Mouse (Mus musculus): ENCODE results near the gene Trp53.
"Not testable (repeated sequence)": the region's sequence is repeated elsewhere in the genome, so short reads cannot be mapped to it uniquely, and the experiment has no call there.

The Trp53 gene

DNA sequence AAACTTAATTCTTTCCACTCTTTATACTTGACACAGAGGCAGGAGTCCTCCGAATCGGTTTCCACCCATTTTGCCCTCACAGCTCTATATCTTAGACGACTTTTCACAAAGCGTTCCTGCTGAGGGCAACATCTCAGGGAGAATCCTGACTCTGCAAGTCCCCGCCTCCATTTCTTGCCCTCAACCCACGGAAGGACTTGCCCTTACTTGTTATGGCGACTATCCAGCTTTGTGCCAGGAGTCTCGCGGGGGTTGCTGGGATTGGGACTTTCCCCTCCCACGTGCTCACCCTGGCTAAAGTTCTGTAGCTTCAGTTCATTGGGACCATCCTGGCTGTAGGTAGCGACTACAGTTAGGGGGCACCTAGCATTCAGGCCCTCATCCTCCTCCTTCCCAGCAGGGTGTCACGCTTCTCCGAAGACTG, at the start of gene Trp53, which contains the start of gene Wrap53:
TSS of gene Trp53 (plus strand) at position 269 of the 424 bp plus-strand sequence.
TSS of gene Wrap53 (minus strand) at position 165 of the 424 bp plus-strand sequence.
- peak; percentile 95 for DNase-seq (ENCODE audit: extremely low read depth, low read depth)

DNA sequence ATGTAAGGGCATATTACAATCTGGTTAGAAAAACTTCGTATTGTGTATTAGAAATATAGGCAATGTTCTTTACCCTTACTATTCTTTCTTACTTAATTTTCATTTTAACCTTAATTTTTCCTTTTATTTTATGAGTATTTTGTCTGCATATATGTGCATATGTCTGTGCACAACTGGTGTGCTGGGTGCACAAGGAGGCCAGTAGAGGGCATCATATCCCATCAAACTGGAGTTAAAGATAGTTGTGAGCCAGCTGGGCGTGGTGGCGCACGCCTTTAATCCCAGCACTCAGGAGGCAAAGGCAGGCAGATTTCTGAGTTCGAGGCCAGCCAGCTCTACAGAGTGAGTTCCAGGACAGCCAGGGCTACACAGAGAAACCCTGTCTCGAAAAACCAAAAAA, 49.4 kb upstream of the Trp53 start:
- DNase-seq (ENCODE audit: extremely low read depth, low read depth) = peak; percentile 36

GRCm38 (mm10) chr11:69532480-69533150, 47.5 kb upstream of the Trp53 start:
- DNase-seq (ENCODE audit: extremely low read depth, low read depth) = no peak

- no peak for DNase-seq (ENCODE audit: extremely low read depth, low read depth)
Observed at GRCm38 (mm10) chr11:69534990-69535389, 45.2 kb upstream of the Trp53 start.

GRCm38 (mm10) chr11:69540700-69541099, 39.5 kb upstream of the Trp53 start:
- no peak for DNase-seq (ENCODE audit: extremely low read depth, low read depth)

DNA sequence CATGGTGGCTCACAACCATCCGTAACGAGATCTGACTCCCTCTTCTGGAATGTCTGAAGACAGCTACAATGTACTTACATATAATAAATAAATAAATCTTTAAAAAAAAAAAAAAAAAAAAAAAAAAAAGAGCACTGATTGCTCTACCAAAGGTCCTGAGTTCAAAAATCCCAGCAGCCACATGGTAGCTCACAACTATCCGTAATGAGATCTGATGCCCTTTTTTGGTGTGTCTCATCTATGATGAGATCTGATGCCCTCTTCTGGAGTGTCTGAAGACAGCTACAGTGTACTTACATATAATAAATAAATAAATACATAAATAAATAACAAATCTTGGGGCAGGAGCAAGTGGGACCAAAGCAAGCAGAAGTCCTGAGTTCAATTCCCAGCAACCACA, 38.4 kb upstream of the Trp53 start:
- DNase-seq (ENCODE audit: extremely low read depth, low read depth) = not testable (repeated sequence)

GRCm38 (mm10) chr11:69543598-69543997, 36.6 kb upstream of the Trp53 start:
- no peak for DNase-seq (ENCODE audit: extremely low read depth, low read depth)

DNA sequence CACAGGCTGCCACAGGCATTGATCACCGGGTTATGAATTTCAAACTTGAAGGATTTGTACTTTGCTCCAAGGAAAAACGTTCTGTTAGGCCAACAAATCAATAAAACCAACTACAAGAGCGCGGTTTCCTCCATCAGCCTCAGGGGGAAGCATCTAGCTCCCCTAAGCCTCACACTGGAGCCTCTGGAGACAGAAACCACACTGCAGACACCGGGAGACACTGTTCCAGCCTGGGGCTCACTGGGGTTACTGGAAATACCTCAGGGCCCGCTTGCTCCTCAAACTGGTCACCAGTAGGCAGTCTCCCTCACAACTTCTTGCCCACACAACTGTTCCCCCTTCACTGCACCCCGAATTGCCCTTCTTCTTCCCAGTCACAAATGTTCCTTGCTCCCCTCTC, 34.2 kb upstream of the Trp53 start:
- no peak for DNase-seq (ENCODE audit: extremely low read depth, low read depth)

- DNase-seq (ENCODE audit: extremely low read depth, low read depth) = no peak
Observed at GRCm38 (mm10) chr11:69546423-69547053, 33.6 kb upstream of the Trp53 start.

- DNase-seq (ENCODE audit: extremely low read depth, low read depth) = no peak
Observed at GRCm38 (mm10) chr11:69547071-69547470, 33.1 kb upstream of the Trp53 start.

GRCm38 (mm10) chr11:69549060-69549656, 31.0 kb upstream of the Trp53 start, which contains the start of gene Dnah2:
Gene Dnah2, minus strand, starts transcription at chr11:69549110.
- no peak for DNase-seq (ENCODE audit: extremely low read depth, low read depth)

GRCm38 (mm10) chr11:69551310-69551709, 28.8 kb upstream of the Trp53 start:
- no peak for DNase-seq (ENCODE audit: extremely low read depth, low read depth)

- no peak for DNase-seq (ENCODE audit: extremely low read depth, low read depth)
Observed at GRCm38 (mm10) chr11:69552622-69553340, 27.4 kb upstream of the Trp53 start.

DNA sequence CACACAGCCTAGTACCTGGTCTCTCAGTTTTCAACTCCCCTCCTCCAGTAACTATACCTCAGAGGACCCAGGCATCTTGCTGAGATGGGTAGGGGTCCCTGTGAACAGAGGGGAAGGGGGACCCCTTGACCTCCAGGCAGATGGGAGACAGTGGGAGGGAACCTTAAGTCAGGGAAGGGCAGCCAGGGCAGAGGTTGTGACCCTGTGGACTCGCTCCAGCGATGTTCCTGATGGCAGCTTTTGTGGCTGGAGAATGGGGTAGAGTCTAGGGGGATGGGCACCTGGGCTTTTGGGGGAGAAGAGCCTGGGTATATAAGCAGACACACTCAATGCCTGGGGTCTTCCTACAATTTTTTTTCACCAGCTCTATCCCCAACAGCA, 26.8 kb upstream of the Trp53 start:
- no peak for DNase-seq (ENCODE audit: extremely low read depth, low read depth)

DNA sequence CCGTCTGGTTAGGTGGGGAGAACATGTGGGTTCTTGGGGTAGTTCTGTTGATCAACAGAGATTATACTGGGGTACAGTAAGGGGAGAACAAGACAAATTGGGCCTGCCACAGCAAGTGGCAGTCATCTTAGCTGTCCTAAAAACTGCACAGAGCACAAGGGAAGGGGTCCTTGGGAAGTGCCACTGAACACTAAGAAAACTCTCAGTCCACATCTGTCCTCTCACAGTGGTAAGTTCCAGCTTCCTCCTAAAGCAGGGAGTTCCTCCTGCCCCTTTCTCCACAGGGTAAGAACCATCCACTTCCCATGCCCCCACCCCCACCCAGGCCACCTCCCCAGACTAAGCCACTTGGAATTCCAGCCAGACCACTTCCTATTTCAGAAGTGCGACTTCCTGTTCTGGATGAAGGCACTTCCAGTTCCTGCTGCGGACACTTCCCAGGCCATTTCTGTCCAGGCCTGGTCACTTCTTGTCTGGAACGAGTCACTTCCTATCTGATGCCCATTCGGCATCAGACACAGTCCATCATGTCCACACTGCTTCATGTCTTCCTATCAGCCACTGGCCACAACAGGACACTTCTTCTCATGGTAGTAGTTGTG, 25.5 kb upstream of the Trp53 start:
- no peak for DNase-seq (ENCODE audit: extremely low read depth, low read depth)

- DNase-seq (ENCODE audit: extremely low read depth, low read depth) = no peak
Observed at GRCm38 (mm10) chr11:69557381-69557958, 22.7 kb upstream of the Trp53 start.

GRCm38 (mm10) chr11:69558756-69559155, 21.4 kb upstream of the Trp53 start:
- no peak for DNase-seq (ENCODE audit: extremely low read depth, low read depth)

GRCm38 (mm10) chr11:69559183-69559582, 21.0 kb upstream of the Trp53 start:
- no peak for DNase-seq (ENCODE audit: extremely low read depth, low read depth)

- no peak for DNase-seq (ENCODE audit: extremely low read depth, low read depth)
Observed at GRCm38 (mm10) chr11:69559851-69560765, 20.1 kb upstream of the Trp53 start, which contains the start of gene Efnb3. Gene Efnb3, minus strand, starts transcription at chr11:69560205.
